Mouse (Mus musculus): Measurements from ENCODE around the gene Zbtb33. TPM values are rescaled to one million over a fixed set of nuclear protein-coding genes. Genes with fewer than 3 reads are reported as not detected.
A peak's percentile ranks its signal among the peaks of the same experiment; 100 is the strongest.

Zbtb33 gene
- total RNA-seq (2021), result 10 to 100 TPM; 28.0 to 36.1 TPM
- long read RNA-seq, experiment 1, full-length matches to known transcripts, result 1 of 1 reads
- long read RNA-seq, experiment 1, partial matches to known transcripts, result 0 of 1 reads
- long read RNA-seq, experiment 1, other reads (novel, unspliced or antisense), result 0 of 1 reads
- long read RNA-seq, experiment 2, full-length matches to known transcripts, result 1 of 8 reads
- long read RNA-seq, experiment 2, partial matches to known transcripts, result 0 of 8 reads
- long read RNA-seq, experiment 2, other reads (novel, unspliced or antisense), result 7 of 8 reads

DNA sequence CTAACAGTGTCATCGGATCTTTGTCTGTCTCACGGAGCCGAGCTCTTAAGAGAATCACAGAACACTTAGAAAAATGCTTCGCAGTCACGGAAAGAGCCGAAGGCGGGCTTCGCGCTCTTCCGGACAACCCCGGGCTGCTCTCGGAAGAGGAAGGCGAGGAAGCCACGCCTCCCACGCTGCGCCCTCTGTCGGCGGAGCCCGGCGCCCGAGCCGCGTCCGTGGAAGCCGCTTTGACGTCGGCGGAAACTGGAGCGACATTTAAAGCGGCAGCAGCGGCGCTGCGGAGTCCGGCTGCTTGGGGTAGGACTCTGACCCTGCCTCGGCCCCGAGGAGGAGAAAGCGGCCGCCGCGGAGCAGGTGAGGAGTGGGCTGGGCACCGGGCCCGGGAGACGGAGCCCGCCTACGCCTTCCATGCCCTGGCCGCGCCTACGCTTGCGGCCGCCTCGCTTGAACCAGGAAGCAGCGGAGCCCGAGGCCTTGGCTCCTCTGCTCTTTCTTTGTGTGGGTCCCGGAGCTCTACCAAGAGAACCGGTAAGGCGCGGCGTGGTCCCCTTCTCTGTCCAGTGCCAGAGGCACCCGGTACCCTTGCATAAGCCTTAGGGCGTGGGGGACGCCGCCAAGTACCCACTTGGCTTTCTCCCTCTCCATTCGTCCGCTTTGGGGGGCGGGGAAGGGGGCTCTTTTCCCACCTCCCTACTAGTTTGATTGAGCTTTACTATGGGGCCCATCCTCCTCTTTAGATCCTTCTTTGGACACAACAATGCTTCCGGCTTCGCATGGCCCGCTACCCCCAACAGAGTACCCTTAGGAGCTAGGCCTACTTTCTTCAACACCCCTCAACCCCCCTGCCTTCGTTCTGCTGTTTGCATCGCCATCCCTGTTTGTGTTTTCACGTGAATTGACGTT lies at the start of gene Zbtb33:
Gene Zbtb33 (plus strand): TSS at position 242 of the 906 bp plus-strand sequence.
- DNase-seq (ENCODE audit: low spot score in 2 of 2), result peak; percentile 82 to 87

DNA sequence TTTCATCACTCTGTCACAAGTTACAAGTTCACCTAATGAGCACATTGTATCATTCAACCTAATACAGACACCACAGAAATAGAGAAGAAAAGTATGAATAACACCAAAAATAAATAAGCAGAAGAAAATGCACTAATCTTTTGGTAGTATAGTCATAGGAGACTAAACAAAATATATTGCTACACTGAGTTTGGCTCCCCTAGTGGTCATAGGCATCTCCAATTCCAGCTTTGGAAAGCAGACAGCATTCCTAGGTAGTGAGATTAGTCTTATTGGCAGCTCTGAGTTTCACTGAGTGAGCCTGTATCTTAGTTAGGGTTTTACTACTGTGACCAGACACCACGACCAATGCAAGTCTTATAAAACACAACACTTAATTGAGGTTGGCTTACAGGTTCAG lies 30.5 kb upstream of the Zbtb33 start:
- no peak for DNase-seq (ENCODE audit: low spot score in 2 of 2)

DNA sequence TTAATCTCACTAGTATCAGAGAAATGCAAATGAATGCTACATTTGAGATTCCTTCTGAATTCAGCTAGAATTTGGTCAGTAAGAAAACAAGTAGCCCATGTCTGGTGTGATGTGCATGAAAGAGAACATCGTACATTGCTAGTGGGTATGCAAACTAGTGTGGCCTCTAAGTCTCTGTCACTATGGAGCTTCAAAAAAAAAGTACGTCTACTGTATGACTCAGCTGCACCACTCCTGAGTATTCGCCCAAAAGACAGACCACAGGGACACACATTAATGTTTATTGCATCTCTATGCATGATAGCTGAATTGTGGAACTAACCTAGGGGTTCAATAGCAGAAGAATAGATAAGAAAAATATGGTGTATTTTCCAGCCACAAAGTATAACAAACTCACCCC lies 24.3 kb upstream of the Zbtb33 start:
- DNase-seq (ENCODE audit: low spot score in 2 of 2), result no peak

DNA sequence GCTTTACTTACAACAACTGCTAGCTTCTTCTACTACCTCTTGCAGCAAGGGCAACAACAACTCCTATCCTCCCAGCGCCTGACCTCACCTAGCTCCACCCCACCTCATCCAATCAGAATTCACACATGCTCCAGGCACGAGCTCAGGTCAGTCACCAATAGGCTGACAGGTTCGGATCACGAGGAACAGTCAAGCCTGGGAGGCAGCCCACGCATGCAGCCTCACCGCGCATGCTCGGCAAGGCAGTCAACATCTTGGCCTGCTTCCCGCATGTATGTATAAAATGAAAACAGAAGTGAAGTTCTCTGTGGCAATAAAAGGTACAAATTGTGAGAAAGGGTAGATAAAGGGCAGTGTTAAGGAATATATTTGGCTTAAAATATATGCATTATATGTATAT lies 23.5 kb upstream of the Zbtb33 start:
- DNase-seq (ENCODE audit: low spot score in 2 of 2), result no peak

DNA sequence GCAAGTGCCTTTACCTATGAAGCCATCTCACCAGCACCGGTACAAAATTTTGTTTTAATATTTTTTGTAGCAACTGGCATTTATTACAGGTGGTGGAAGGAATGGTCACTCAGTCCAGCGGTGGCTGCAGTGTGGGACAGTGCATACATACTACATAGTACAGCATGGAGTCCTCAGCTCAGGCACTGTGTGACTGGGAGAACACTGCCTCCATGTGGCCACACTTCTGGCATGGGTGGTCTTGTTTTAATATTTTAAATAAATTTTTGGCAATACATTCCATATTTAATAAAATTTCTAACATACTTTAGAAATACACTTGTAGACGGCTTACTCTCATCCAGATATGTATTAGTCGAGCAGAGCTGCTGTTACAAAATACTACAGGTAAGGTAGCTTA lies 23.0 kb upstream of the Zbtb33 start:
- DNase-seq (ENCODE audit: low spot score in 2 of 2), result no peak

DNA sequence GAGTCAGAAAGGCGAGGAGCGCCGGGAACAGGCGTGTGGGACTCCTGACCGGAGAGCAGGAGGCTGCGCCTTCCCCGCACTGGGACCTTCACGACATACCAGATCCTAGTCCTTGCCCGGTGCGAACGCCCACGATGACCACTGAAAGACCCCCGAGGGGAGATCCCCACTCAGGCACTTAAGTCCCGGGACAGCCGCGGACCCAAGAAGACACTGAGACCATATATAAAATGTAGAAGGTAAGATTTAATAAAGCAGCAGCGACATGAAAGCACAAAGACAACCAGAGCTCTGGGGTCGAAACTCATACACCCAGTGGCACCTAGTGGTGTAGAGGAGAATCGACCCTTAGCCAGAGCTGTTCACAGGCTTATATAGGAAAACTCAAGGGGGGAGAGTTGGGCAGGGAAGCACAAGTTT lies 9.7 kb upstream of the Zbtb33 start:
- peak; percentile 22 to 40 for DNase-seq (ENCODE audit: low spot score in 2 of 2)

DNA sequence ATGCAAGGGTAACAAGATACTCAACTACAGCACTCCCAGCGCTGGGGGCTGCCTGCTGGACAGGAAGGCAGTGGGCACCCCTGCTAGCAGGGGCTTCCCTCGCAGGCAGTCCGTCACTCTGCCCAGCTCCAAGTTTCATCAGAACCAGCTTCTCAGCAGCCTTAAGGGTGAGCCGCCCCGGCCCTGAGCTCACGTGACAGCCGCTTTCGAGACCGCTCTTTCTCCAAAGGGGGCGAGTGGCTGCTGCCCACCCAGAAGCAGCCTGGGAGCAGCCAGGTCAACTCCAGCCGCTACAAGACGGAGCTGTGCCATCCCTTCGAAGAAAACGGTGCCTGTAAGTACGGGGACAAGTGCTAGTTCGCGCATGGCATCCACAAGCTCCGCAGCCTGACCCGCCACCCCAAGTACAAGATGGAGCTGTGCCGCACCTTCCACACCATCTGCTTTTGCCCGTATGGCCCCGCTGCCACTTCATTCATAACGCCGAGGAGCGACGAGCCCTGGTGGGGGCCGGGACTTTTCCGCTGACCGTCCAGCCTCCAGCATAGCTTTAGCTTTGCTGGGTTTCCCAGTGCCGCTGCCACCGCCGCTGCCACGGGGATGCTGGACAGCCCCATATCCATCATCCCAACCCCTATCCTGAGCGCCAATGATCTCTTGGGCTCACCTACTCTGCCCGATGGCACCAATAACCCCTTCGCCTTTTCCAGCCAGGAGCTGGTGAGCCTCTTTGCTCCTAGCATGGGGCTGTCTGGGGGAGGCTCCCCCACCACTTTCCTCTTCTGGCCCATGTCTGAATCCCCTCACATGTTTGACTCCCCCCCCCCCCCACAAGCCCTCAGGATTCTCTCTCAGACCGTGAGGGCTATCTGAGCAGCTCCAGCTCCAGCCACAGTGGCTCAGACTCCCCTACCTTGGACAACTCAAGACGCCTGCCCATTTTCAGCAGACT lies 8.7 kb upstream of the Zbtb33 start:
- peak; percentile 23 to 28 for DNase-seq (ENCODE audit: low spot score in 2 of 2)

DNA sequence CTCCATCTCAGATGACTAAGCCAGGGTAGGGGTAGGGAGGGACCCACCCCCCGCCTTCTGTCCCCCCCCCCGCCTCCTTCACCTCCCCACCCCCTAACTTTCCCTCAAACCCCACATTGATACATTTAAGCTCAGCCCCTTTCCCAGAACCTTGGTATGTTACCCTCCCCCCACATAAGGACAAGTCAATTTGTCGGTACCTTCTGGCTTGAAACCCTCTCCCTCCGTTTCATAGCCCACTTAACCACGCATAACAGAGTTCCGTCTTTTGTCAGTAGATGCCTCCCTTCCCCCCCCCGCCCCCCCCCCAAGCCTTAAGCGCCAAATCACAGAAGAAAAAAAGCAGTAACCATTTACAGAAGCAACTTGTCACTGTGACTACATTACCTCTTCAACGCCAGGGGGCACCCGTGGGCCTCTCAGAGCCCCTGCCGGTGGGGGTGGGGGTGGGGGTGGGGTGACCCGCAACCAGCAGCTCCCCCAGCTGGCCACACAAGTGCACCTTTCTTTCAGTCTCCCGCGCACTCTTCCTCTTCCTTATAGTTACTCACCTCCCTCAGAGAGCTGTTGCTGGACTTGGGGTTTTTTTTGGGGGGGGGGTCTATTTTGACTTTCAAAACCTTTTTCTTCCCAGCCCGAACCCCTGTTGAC lies 7.9 kb upstream of the Zbtb33 start:
- peak; percentile 10 to 64 for DNase-seq (ENCODE audit: low spot score in 2 of 2)

DNA sequence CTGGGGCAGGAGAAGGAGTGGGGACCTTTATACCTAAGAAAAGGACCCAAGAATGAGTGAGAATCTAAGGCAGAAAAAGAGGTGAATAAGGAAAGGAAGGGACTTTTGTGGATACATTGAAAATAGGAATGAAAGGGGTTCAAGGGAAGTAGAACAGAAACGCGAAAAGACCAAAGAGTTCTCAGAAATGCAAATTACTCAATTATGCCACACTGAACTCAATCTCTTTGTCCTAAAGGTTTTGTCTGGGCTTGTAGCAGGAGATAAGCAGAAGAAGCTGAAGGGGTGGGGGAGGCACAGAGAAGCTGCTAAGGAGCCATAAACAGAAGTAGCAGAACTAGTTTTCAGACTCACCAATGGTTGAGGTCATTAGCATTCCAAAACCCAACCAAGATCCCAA lies 4.1 kb upstream of the Zbtb33 start:
- no peak for DNase-seq (ENCODE audit: low spot score in 2 of 2)

DNA sequence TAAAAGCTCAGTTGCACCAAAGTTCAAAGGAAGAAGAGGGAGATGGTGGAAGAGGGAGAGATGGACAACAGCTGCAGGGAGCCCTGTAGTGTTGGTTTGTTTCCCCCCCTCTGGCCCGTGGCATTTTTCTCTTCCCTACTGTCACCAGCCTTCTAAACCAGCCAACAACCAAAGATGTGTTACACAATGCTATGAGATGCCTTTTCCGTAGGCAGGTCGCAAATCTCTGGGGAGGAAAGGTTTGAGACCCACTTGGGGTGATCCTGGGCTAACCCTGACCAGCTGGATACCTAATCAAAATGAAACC lies 818 bp downstream of the Zbtb33 start:
- DNase-seq (ENCODE audit: low spot score in 2 of 2), result no peak

DNA sequence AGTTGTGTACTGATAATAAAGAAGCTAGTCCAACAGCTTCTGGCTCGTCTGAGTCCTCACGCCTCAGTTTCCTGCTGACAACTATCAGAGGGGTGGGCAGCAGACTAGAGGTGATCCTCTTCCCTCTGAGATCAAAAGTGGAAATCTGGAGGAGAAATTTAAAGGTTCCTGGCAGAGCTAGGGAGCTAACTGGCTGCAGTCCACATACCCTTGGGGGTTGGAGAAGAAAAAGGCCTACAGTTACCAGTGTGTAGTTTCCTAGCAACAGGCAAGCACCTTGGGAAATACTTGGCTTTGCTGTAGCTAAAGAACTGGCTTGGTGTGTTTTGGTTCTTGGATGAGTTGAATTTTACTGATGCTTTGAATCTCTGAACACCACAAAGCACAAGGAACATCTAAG lies 12.2 kb downstream of the Zbtb33 start:
- no peak for DNase-seq (ENCODE audit: low spot score in 2 of 2)

DNA sequence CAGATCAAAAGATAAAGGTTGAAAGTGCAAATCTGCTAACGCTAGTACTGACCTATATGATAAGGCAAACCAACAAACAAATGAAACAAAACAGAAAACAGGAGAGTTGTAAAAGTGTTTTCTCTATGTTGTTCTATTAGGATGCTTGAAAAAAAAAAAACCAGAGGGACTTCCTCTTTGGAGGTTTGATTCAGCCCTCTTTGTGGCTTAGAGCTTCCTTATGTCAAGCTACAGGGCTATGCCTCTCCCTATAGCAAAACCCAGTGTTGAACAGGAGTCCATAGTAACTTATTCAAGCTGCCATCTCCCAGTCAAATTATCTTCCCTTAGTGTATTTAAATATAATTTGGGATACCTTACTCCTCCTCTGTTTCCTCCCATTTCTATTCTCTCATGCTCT lies 17.8 kb downstream of the Zbtb33 start:
- DNase-seq (ENCODE audit: low spot score in 2 of 2), result no peak

DNA sequence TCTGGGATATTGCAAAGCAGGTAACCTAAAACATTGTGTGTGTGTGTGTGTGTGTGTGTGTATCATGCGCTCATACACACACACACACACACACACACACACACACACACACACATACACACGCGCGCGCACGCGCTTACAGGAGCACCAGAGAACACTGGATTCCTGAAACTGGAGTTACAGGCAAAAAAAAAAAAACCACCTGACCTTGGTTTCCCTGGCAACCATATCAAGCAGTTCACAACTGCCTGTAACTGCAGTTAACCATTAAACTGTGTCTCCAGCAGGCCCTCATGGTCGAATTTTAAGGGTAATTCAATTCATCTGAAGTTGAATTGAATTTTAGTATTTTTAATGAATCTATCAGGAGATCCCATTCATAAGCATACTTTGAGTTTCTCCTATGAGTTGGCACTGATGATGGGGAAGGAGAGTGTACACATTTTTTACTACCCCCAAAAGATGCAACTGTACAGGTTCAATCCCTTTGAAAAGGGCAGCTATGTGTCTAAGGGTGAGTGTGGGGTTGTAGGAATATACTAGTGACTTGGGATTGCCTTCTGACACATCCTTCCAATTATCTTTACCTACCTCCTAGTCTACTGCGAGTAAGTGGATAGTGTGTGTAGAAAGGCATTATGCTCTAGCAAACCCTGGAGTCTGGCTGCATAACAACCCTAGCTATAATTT lies 27.5 kb downstream of the Zbtb33 start:
- no peak for DNase-seq (ENCODE audit: low spot score in 2 of 2)

DNA sequence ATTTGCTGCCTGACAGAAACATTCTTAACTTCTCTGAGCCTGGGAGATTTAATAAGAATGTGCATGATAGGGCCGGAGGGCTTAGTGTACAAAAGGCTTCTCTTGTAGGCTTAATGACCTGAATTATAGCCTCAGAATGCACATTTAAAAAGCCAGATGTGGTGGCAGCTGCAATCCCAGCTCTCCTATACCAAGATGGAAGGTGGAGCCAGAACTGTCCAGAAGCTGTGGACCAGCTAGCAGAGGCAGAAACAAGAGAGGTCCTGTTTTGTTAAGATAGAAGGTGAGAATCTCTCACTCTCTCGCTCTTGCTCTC lies 28.0 kb downstream of the Zbtb33 start:
- DNase-seq (ENCODE audit: low spot score in 2 of 2), result no peak

DNA sequence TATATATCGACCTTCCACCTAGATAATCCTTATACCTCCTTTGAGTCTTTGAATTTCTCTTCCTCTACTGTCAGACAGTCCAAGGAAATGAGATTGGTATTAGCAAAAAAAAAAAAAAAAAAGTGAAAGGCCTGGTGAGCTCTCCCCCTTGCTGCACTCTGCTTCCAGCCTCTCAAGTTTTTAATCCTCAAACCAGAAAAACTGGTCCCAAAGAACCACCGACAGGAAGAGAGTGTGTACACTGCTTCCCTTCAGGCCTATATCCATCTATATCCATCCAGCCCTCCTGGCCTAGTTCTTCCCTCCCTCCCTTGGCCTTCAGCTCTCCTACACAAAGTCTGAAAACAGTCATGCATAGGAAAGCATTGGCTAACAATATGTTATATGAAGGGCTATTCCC lies 33.2 kb downstream of the Zbtb33 start:
- DNase-seq (ENCODE audit: low spot score in 2 of 2), result no peak

DNA sequence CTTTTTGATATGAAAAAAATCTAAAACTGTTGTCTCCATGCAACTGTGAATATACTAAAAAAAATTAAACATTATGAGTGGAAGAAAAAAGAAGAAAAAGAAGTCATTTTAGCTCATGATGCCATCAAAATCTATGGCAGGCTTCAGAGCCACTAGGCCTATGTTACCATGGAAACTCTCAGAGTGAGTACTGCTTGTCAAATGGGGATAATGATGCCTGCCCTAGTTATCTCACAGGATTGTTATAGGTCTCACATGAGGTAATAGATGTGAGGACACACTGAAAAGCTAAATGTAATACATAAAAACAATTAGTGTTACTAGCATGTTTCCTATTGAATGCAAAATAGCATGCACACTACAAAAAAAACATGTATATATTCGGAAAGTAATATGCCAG lies 40.3 kb downstream of the Zbtb33 start:
- no peak for DNase-seq (ENCODE audit: low spot score in 2 of 2)

DNA sequence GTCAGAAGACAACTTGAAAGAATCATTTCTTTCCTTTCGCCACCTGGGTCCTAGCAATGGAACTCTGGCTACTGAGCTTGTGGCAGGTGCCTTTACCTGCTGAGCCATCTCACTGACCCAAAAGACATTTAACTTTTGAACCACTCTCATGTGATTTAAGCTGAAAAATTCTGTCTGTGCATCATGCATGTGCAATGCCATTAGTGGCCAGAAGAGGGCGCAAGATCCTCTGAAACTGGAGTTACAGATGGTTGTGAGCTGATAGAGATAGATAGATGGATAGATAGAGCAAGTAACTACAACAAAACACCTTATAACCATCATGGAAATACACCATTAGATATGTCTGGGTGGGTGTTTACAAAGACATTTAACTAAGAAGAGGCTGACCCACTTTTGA lies 48.1 kb downstream of the Zbtb33 start:
- peak; percentile 49 to 65 for DNase-seq (ENCODE audit: low spot score in 2 of 2)

Data from adrenal gland, adult 18-20 months (tissue).